Mouse (Mus musculus) lung, embryonic 16.5 days (tissue): ENCODE data around the gene Pyroxd1. TPM values are rescaled to one million over a fixed set of nuclear protein-coding genes. Genes with fewer than 3 reads are reported as not detected.
A peak's percentile ranks its signal among the peaks of the same experiment; 100 is the strongest.

ENCODE experiments used
- ATAC-seq: fragments of 200-750 bp; cut with Nextera tagmentation; 2 replicates; pipeline ENCODE4 v1.8.0; 2017; ENCODE audit warnings: low read depth, mild to moderate bottlenecking, moderate library complexity
- H3K27ac ChIP-seq: fragments of 300-500 bp; sonication (generic); 2 replicates; pipeline ENCODE4 v1.5.1; 2014; ENCODE audit warnings: mild to moderate bottlenecking, control low read depth, low read length
- H3K27me3 ChIP-seq: fragments of 300-500 bp; sonication (generic); 2 replicates; pipeline ENCODE4 v1.6.1; 2014; ENCODE audit warnings: low read depth, low read length, mixed read lengths; ENCODE audit not compliant: control insufficient read depth, insufficient read depth
- H3K36me3 ChIP-seq: fragments of 300-500 bp; sonication (generic); 2 replicates; pipeline ENCODE4 v1.6.1; 2014; ENCODE audit warnings: low read length; ENCODE audit not compliant: control insufficient read depth, insufficient read depth
- H3K4me1 ChIP-seq: fragments of 300-500 bp; sonication (generic); replicated peaks from 2 replicates; pipeline ENCODE4 v1.6.1; 2014; ENCODE audit warnings: low read length, mixed read lengths; ENCODE audit not compliant: control insufficient read depth, insufficient read depth
- H3K4me2 ChIP-seq: fragments of 300-500 bp; sonication (generic); 2 replicates; pipeline ENCODE4 v1.6.1; 2014; ENCODE audit warnings: low read depth, low read length, control low read depth
- H3K4me3 ChIP-seq: fragments of 300-500 bp; sonication (generic); 2 replicates; pipeline ENCODE4 v1.5.1; 2014; ENCODE audit warnings: mild to moderate bottlenecking, low read length, control low read depth
- H3K9ac ChIP-seq: fragments of 300-500 bp; sonication (generic); 2 replicates; pipeline ENCODE4 v1.6.1; 2014; ENCODE audit warnings: low read length, control low read depth
- H3K9me3 ChIP-seq: fragments of 300-500 bp; sonication (generic); 2 replicates; pipeline ENCODE4 v1.6.1; 2016; ENCODE audit warnings: low read length; ENCODE audit not compliant: control insufficient read depth
- WGBS: fragments of 180-500 bp; shearing (Covaris S2); extraction: QIAGEN DNeasy Blood & Tissue Kit; methylation state at CpG from one replicate; pipeline ENCODE4 v1.1.7; 2014; 5-methylcytosine and 5-hydroxymethylcytosine counted together
- polyA plus RNA-seq: library from polyadenylated mRNA; unstranded; fragments of >200 nt; fragmentation: Nextera tagmentation; extraction: Ambion mirVana; gene quantifications from 2 replicates; pipeline ENCODE4 v1.2.1, GENCODE M21; 2015

Gene Pyroxd1
- polyA plus RNA-seq, result 15.8 and 15.9 TPM in 2 replicates

DNA sequence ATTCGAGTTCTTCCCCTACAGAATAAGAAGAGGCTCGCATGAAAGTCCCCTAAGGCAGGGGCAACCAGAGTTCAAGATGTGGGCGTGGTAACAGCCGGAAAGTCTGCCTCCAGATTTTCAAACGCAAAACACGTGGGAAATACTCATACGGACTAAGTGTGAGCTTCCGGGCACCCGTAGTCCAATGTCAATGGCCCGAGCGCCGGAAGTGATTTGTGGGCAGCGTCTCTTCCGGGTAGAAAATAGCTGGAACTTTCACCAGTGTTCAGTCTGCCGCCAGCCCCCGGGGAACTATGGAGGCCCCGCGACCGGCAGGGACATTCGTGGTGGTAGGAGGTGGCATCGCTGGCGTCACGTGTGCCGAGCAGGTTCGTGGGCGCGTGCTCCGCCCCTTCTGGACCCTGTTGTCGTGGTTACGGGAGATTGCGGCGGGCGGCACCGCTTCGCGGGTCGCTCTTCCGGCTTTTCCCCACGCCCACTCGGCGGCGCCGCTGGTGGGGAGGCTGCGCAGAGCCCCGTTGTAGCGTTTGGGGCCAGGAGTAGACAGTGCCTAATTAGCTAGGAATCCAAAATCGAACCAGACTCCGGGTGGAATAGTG lies at the start of gene Pyroxd1:
TSS of gene Pyroxd1 (plus strand) at position 215 of the 599 bp plus-strand sequence.
- peak; percentile 96 for ATAC-seq
- peak within 1 kb of the TSS; percentile 68 for H3K4me2 ChIP-seq
- peaks cover 7% of the 10 kb centered on the region for H3K36me3 ChIP-seq
- H3K27ac ChIP-seq, result peak within 1 kb of the TSS; percentile 89
- peaks cover 17% of the 10 kb centered on the region for H3K4me1 ChIP-seq
- H3K9ac ChIP-seq, result peak within 1 kb of the TSS; percentile 79
- H3K4me3 ChIP-seq, result peak within 1 kb of the TSS; percentile 83
- WGBS, result under 1% methylated on average over 48 of the region's 48 CpGs
- no peaks in the 10 kb centered on the region for H3K9me3 ChIP-seq
- H3K27me3 ChIP-seq, result no peaks in the 10 kb centered on the region

DNA sequence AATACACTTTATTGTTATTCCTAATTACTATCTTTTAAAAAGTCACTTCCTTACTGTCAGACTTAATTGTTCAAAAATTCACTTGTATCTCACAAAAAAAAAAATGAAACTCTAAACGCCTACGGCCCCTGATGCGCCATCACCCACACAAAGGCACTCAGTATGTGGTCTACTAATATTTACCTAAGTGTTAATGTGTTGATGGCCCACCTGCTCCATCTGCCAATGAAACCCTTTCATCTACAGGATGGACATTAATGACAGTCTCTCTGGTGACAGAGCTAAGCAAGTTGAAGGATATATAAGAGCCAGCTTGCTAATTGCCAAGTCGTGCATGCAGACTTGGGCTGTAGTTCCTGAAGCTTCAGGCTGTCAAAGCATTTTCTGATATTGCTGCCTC lies 47.4 kb upstream of the Pyroxd1 start, which contains the start of gene Iapp:
TSS of gene Iapp (plus strand) at position 326 of the 400 bp plus-strand sequence.
- Histone ChIP-seq H3K36me3 (no peaks in the 10 kb centered on the region), H3K27me3 (no peaks in the 10 kb centered on the region), H3K9ac (no peak within 1 kb of the TSS), H3K4me3 (no peak within 1 kb of the TSS), H3K4me2 (no peak within 1 kb of the TSS), H3K27ac (no peak within 1 kb of the TSS), H3K4me1 (no peaks in the 10 kb centered on the region), H3K9me3 (no peaks in the 10 kb centered on the region)
- no peak for ATAC-seq
- 43% methylated on average over 4 of the region's 4 CpGs for WGBS

GRCm38 (mm10) chr6:142305076-142305475 lies 40.4 kb upstream of the Pyroxd1 start:
- Histone ChIP-seq H3K27me3 (no peaks in the 10 kb centered on the region), H3K4me1 (no peaks in the 10 kb centered on the region), H3K9ac (no peak overlapping the region), H3K9me3 (peaks cover 6% of the 10 kb centered on the region), H3K4me3 (no peak overlapping the region), H3K36me3 (no peaks in the 10 kb centered on the region), H3K4me2 (no peak overlapping the region), H3K27ac (no peak overlapping the region)
- ATAC-seq, result no peak

DNA sequence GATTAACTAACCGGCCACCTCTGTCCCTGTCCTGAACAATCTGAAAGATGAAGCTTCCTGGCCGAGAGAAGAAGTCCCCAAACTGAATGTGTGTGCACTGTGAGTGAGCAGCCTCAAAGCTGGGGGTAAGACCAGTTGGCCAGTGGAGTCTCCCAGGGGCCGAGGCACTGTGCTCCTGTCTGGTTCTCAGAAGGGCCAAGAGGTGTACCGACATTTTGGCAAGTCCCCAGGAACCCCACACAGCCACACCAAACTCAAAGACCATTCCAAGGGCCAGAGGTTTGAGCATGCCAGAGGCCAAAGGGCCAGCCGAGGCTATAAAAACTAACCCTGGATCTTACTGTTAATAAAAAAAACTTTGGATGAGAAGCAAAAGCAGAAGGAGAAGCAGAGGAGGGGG lies 31.2 kb upstream of the Pyroxd1 start:
- no peaks in the 10 kb centered on the region for H3K4me1 ChIP-seq
- no peak overlapping the region for H3K27ac ChIP-seq
- no peak for ATAC-seq
- no peaks in the 10 kb centered on the region for H3K27me3 ChIP-seq
- no peak overlapping the region for H3K4me3 ChIP-seq
- no peak overlapping the region for H3K4me2 ChIP-seq
- 74% methylated on average over 5 of the region's 5 CpGs for WGBS
- peaks cover 3% of the 10 kb centered on the region for H3K9me3 ChIP-seq
- no peaks in the 10 kb centered on the region for H3K36me3 ChIP-seq
- H3K9ac ChIP-seq, result no peak overlapping the region

GRCm38 (mm10) chr6:142317106-142317505 lies 28.3 kb upstream of the Pyroxd1 start:
- ATAC-seq, result no peak
- H3K4me1 ChIP-seq, result no peaks in the 10 kb centered on the region

GRCm38 (mm10) chr6:142322881-142323280 lies 22.6 kb upstream of the Pyroxd1 start, which contains the start of gene Slco1a5:
Slco1a5 (minus strand) TSS chr6:142322981.
- no peaks in the 10 kb centered on the region for H3K9me3 ChIP-seq
- H3K27me3 ChIP-seq, result no peaks in the 10 kb centered on the region
- no peaks in the 10 kb centered on the region for H3K36me3 ChIP-seq
- 16% methylated on average over 4 of the region's 4 CpGs for WGBS
- no peak within 1 kb of the TSS for H3K4me3 ChIP-seq
- no peaks in the 10 kb centered on the region for H3K4me1 ChIP-seq
- H3K4me2 ChIP-seq, result no peak within 1 kb of the TSS
- H3K9ac ChIP-seq, result no peak within 1 kb of the TSS
- ATAC-seq, result no peak
- H3K27ac ChIP-seq, result no peak within 1 kb of the TSS

More at GRCm38 (mm10) chr6:142317106-142317505, 28.3 kb upstream of the Pyroxd1 start:
- Histone ChIP-seq H3K27ac (no peak overlapping the region), H3K4me3 (no peak overlapping the region), H3K9ac (no peak overlapping the region), H3K4me2 (no peak overlapping the region), H3K9me3 (no peaks in the 10 kb centered on the region), H3K27me3 (no peaks in the 10 kb centered on the region), H3K36me3 (no peaks in the 10 kb centered on the region)

GRCm38 (mm10) chr6:142326598-142326997 lies 18.9 kb upstream of the Pyroxd1 start:
- 58% methylated on average over 3 of the region's 3 CpGs for WGBS
- H3K9ac ChIP-seq, result no peak overlapping the region
- no peaks in the 10 kb centered on the region for H3K36me3 ChIP-seq
- no peaks in the 10 kb centered on the region for H3K9me3 ChIP-seq
- no peak overlapping the region for H3K4me2 ChIP-seq
- no peak overlapping the region for H3K4me3 ChIP-seq
- H3K27me3 ChIP-seq, result no peaks in the 10 kb centered on the region
- no peak overlapping the region for H3K27ac ChIP-seq
- ATAC-seq, result no peak
- no peaks in the 10 kb centered on the region for H3K4me1 ChIP-seq

DNA sequence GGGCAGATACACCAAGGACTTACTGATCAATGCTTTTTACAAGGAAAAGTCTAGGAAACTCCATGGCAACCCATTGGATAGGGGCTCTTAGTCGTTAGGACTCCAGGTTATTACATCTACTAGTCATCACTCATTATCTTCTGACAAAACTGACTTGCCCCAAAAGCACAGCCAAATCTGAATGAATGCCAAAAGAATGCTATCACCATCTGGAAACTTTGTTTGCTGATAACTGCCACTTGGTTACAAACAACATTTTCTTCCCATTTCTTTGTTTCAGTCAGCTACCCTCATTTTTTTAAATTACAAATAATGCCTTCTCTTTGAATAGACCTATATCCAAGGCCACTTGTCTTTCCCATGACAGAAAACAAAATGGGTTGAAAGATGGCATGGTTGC lies 16.3 kb upstream of the Pyroxd1 start:
- Histone ChIP-seq H3K27ac (no peak overlapping the region), H3K4me3 (no peak overlapping the region), H3K4me1 (no peaks in the 10 kb centered on the region), H3K27me3 (no peaks in the 10 kb centered on the region), H3K4me2 (no peak overlapping the region), H3K9me3 (no peaks in the 10 kb centered on the region), H3K9ac (no peak overlapping the region), H3K36me3 (no peaks in the 10 kb centered on the region)
- 43% methylated on average over 1 of the region's 1 CpGs for WGBS
- ATAC-seq, result no peak

DNA sequence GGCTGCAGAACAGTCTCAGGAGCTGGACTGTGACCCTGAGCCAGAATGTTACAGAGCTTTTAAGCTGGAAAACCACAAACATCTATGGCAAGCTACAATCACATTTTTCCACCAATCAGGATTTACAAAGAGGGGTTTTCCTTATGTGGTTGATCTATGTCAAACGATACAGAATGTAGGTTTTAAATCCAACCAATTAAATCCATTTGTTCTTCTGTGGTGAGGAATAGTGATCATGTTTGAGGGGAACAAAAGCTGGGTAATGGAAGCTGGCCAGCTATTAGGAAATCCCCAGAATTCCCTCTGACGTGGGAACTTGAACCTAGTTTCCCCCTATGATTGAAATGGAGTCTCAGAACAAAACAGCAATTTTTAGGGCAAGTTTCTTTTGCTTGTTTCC lies 6.5 kb upstream of the Pyroxd1 start:
- no peaks in the 10 kb centered on the region for H3K4me1 ChIP-seq
- H3K9ac ChIP-seq, result no peak overlapping the region
- no peak overlapping the region for H3K4me3 ChIP-seq
- no peaks in the 10 kb centered on the region for H3K9me3 ChIP-seq
- no peaks in the 10 kb centered on the region for H3K36me3 ChIP-seq
- no peak overlapping the region for H3K27ac ChIP-seq
- no peaks in the 10 kb centered on the region for H3K27me3 ChIP-seq
- 61% methylated on average over 2 of the region's 2 CpGs for WGBS
- ATAC-seq, result no peak
- no peak overlapping the region for H3K4me2 ChIP-seq

DNA sequence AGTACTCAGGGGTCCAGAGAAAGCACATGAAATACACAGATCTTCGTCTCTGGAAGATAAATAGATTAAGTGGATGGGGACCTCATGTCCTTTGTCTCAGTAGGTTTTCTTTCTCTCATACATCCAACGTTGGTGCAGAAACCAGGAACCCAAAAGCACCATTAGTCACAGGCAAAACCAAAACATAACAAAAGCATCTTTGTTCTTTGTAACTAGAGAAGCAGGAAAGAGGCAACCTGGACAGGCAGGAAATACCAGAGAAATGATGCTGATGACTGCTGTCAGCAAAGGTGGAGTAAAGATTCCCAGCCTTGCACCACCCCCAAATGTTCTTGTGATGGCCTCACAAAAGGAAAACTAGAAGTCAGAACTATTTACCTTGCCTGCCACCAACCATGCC lies 5.9 kb upstream of the Pyroxd1 start:
- Histone ChIP-seq H3K4me2 (no peak overlapping the region), H3K4me3 (no peak overlapping the region), H3K36me3 (no peaks in the 10 kb centered on the region), H3K27me3 (no peaks in the 10 kb centered on the region), H3K9ac (no peak overlapping the region), H3K27ac (no peak overlapping the region), H3K4me1 (no peaks in the 10 kb centered on the region), H3K9me3 (no peaks in the 10 kb centered on the region)
- ATAC-seq, result no peak
- WGBS, result 19% methylated on average over 2 of the region's 2 CpGs
